Comparison of ENCODE assay signal across 17 mouse cellular contexts in the genomic region with DNA sequence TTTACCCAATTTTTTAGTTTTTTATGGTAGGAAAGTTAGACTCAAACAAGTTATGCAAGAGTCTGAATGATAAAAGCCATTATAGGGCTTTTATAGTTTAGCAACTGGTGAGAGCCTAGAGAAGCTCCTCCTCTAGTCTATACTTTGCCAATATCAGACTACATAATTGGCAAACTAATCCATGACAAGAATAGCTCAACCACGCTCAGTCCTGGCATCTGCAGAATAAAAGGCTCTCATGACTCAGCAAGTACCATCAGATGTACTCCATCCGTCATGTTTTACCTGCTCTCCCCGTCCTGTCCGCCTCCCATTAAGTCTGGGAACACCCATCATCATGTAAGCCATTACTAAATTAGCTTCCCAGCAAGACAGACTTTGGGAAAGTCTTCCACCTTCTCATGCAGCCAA. TPM values are rescaled to one million over a fixed set of nuclear protein-coding genes. Genes with fewer than 3 reads are reported as not detected.
DNase-seq lines count a peak whose midpoint lies in the region; ATAC-seq and TF ChIP-seq lines count a peak whose summit lies in the region.
"Had no signal": no experiment of that assay in that cellular context is flagged by ENCODE, and none has a peak within 500 bp of the region (broad histone marks: within the 10 kb centered on the region; RNA-seq: fewer than 3 reads in every experiment).

No protein-coding gene starts in this region.

- H3K4me1 ChIP-seq in forebrain, embryonic 16.5 days (replicated peaks; ENCODE audit: control insufficient read depth, insufficient read depth, low read length): 0 out of 2 replicates have a peak, but pooled peaks cover 3% of the 10 kb centered on the region
- H3K4me1 ChIP-seq in forebrain, embryonic 10.5 days: peaks cover 6% of the 10 kb centered on the region
- H3K4me1 ChIP-seq in thymus, adult 2 months (replicated peaks; ENCODE audit: control insufficient read depth, insufficient read depth, low read length): no peaks in the 10 kb centered on the region

- H3K9me3 ChIP-seq in forebrain, embryonic 16.5 days (ENCODE audit: control insufficient read depth, low read length): no peaks in the 10 kb centered on the region
- H3K9me3 ChIP-seq in forebrain, embryonic 10.5 days: no peaks in the 10 kb centered on the region
- H3K9me3 ChIP-seq: embryonic facial prominence, embryonic 13.5 days had no signal

- no peaks in the 10 kb centered on the region for H3K27me3 ChIP-seq in forebrain, embryonic 16.5 days (replicated peaks; ENCODE audit: control insufficient read depth, insufficient read depth, low read length)
- no peaks in the 10 kb centered on the region for H3K27me3 ChIP-seq in forebrain, embryonic 10.5 days (ENCODE audit: poor library complexity, severe bottlenecking)
- no peaks in the 10 kb centered on the region for H3K27me3 ChIP-seq in thymus, adult 2 months (ENCODE audit: control insufficient read depth, insufficient read depth, low read length)
- H3K27me3 ChIP-seq: embryonic facial prominence, embryonic 13.5 days had no signal

- no peak overlapping the region for H3K9ac ChIP-seq in forebrain, embryonic 16.5 days (replicated peaks; ENCODE audit: low read depth, low read length)
- H3K9ac ChIP-seq: embryonic facial prominence, embryonic 13.5 days had no signal

- no peaks in the 10 kb centered on the region for H3K36me3 ChIP-seq in forebrain, embryonic 16.5 days (ENCODE audit: control insufficient read depth, insufficient read depth)
- peaks cover 5% of the 10 kb centered on the region for H3K36me3 ChIP-seq in forebrain, embryonic 10.5 days (replicated peaks)
- H3K36me3 ChIP-seq in thymus, adult 2 months (ENCODE audit: control insufficient read depth, insufficient read depth, low read length): no peaks in the 10 kb centered on the region
- H3K36me3 ChIP-seq: embryonic facial prominence, embryonic 13.5 days had no signal

- TF ChIP-seq POLR2A in thymus, adult 2 months (IDR thresholded peaks at IDR 0.05; ENCODE audit: control insufficient read depth, extremely low read depth, insufficient read depth, low read length, poor library complexity): no peak

- 0 out of 2 replicates have a peak, but pooled peaks have one; percentile 38 for ATAC-seq in forebrain, embryonic 16.5 days
- ATAC-seq: inflammation-experienced regulatory T-cells, adult 6 months had no signal

- no peak overlapping the region for H3K4me2 ChIP-seq in forebrain, embryonic 16.5 days (ENCODE audit: low read length)
- H3K4me2 ChIP-seq: embryonic facial prominence, embryonic 13.5 days had no signal

- no peak for TF ChIP-seq CTCF in thymus, adult 2 months (IDR thresholded peaks at IDR 0.05; ENCODE audit: borderline replicate concordance, control insufficient read depth, extremely low read depth, insufficient read depth, low read length, poor library complexity)

- no peak for DNase-seq in forebrain, embryonic 10.5 days (ENCODE audit: extremely low spot score, low spot score)
- peak; percentile 16 for DNase-seq in layer of hippocampus, adult 11-12 months (ENCODE audit: low spot score)
- DNase-seq in layer of hippocampus, postnatal 10 days (ENCODE audit: low spot score in 2 of 2): no peak
- DNase-seq in NIH3T3 (ENCODE audit: low read depth): peak; percentile 25
- peak; percentile 23 to 31 for DNase-seq in layer of hippocampus, adult 8-10 months (ENCODE audit: low spot score in 2 of 2)
- no peak for DNase-seq in thymus, adult 2 months
- DNase-seq in spleen, adult 12 weeks (ENCODE audit: low spot score): no peak
- DNase-seq: adrenal gland, adult 8-10 months; B cell, adult 2 months; cerebellum, adult 11 months; kidney, postnatal 36 days; lung, postnatal 4 days had no signal

- no peak overlapping the region for H3K27ac ChIP-seq in forebrain, embryonic 16.5 days (ENCODE audit: low read length)
- no peak overlapping the region for H3K27ac ChIP-seq in forebrain, embryonic 10.5 days
- H3K27ac ChIP-seq in thymus, adult 2 months (ENCODE audit: control insufficient read depth, insufficient read depth, low read length): no peak overlapping the region
- H3K27ac ChIP-seq: embryonic facial prominence, embryonic 13.5 days had no signal

- no peak overlapping the region for H3K4me3 ChIP-seq in forebrain, embryonic 16.5 days (replicated peaks; ENCODE audit: low read length)
- no peak overlapping the region for H3K4me3 ChIP-seq in forebrain, embryonic 10.5 days
- no peak overlapping the region for H3K4me3 ChIP-seq in thymus, adult 2 months (ENCODE audit: control insufficient read depth, insufficient read depth, low read length)
- H3K4me3 ChIP-seq: embryonic facial prominence, embryonic 13.5 days had no signal

- 66% methylated on average over 4 of the region's 4 CpGs for WGBS in forebrain, embryonic 16.5 days
- WGBS in forebrain, embryonic 10.5 days: 90% methylated on average over 4 of the region's 4 CpGs
- 92% methylated on average over 4 of the region's 4 CpGs for WGBS in thymus, adult 2 months

RNA-seq across cellular contexts. Expression of a gene that starts 23.2 kb away (rescaled TPM):
- 42.1 and 45.3 TPM in 2 replicates for polyA plus RNA-seq in forebrain, embryonic 16.5 days (2015; fragmentation: Nextera tagmentation; extraction: Ambion mirVana)
- 28.0 and 29.4 TPM in 2 replicates for polyA plus RNA-seq in forebrain, embryonic 10.5 days (2016; fragmentation: Nextera tagmentation; extraction: Ambion mirVana)
- total RNA-seq in layer of hippocampus, postnatal 10 days (2021): 10 to 100 TPM; 59.0 to 62.6 TPM
- 10 to 100 TPM; 68.7 to 78.6 (median 73.5) TPM for total RNA-seq in layer of hippocampus, adult 8-10 months (2022)
- 55.9 and 61.4 TPM in 2 replicates for polyA plus RNA-seq in thymus, adult 2 months (2012; rRNA removed)

RNA-seq across cellular contexts. Expression of a gene that starts 48.4 kb away (rescaled TPM):
- polyA plus RNA-seq in forebrain, embryonic 16.5 days (2015; fragmentation: Nextera tagmentation; extraction: Ambion mirVana): not detected in 2 replicates
- not detected in 2 replicates for polyA plus RNA-seq in forebrain, embryonic 10.5 days (2016; fragmentation: Nextera tagmentation; extraction: Ambion mirVana)
- total RNA-seq in layer of hippocampus, postnatal 10 days (2021): not detected
- total RNA-seq in layer of hippocampus, adult 8-10 months (2022): not detected
- polyA plus RNA-seq in thymus, adult 2 months (2012; rRNA removed): not detected in 2 replicates
- total RNA-seq: adrenal gland, adult 8-10 months had no signal
- polyA plus RNA-seq: embryonic facial prominence, embryonic 13.5 days; heart, embryonic 16.5 days; inflammation-experienced regulatory T-cells, adult 6 months; stomach, embryonic 16.5 days had no signal

Comparison
In these comparisons a context has a peak if more than half of its experiments do, and no peak if none do; other contexts are left out.
1. DNase-seq: peak in layer of hippocampus, adult 11-12 months (single experiment), NIH3T3 (single experiment) and layer of hippocampus, adult 8-10 months (2 of 2); none in forebrain, embryonic 10.5 days (single experiment), layer of hippocampus, postnatal 10 days (0 of 2), thymus, adult 2 months (single experiment) and spleen, adult 12 weeks (single experiment).